Mouse (Mus musculus): ENCODE results near the gene B3gnt3. TPM values are rescaled to one million over a fixed set of nuclear protein-coding genes. Genes with fewer than 3 reads are reported as not detected.
"Not testable (repeated sequence)": the region's sequence is repeated elsewhere in the genome, so short reads cannot be mapped to it uniquely, and the experiment has no call there.

Gene B3gnt3
- under 1 TPM; 0.47 to 0.93 (median 0.56) TPM for total RNA-seq (2022)

DNA sequence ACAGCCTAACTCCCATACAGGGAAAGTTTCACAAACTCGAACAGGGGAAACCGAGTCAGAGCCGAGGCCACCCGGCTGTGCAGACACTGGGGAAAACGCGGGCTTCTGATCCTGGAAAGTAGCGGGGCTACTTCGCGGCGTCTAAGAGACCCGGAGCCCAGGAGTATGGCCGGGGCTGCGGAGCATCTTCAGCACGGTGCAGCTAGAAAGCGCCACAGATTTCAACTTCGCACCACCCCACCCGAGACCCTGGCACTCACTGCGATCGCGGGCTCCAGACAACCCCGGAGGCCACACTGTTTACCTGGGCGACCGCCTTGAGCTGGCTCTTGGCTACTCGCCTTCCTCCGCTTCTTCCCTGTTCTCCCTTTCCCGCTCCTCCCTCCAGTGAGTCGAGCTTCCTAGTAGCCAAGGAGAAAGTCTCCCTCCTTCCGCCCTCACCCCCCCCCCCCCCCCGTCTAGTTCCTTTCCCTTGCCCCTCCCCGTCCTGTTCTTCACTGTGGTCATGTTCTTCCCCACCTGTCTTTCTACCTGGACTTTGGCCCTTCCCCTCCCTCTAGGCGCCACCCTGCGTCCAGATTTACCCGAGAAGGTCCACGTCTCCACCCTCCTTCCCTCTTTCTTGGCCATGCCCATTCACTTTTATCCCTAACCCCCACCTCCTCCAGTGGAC, at the start of gene B3gnt3:
Gene B3gnt3 (minus strand): TSS at position 376 of the 673 bp plus-strand sequence.
- no peak for DNase-seq (ENCODE audit: low spot score in 2 of 2)

DNA sequence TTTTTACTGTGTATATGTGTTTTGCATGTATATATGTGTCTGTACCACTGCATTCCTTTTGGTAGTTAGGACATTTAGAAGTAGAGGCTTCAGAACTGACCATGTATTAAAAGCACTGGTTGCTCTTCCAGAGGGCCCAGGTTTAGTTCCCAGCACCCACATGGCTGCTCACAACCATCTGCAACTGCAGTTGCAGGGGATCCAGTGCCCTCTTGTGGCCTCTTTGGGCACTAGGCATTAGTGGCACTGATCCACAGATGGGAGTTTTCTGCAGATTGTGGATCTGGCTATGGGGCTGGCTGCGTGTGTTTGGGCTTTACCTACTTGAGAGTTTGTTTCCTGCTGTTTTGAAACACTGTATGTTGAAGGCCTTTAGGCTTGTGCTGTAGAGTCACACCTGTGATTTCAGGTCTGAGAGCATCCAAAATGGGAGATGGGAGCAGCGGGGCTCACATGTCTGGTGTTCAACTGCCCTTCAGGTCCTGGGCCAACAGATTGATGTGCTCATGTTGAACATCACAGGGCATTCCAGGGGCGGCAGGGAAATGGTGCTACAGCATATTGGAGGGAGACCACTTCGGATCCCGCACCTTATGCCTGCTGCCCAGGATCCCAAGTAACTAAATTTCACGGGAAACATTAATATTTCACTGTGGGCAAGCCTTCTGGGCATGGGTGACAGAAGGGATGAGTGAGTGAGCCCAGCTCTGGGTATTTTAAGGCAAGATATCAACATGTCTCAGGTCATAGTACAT, 47.9 kb upstream of the B3gnt3 start:
- not testable (repeated sequence) for DNase-seq (ENCODE audit: low spot score in 2 of 2)

DNA sequence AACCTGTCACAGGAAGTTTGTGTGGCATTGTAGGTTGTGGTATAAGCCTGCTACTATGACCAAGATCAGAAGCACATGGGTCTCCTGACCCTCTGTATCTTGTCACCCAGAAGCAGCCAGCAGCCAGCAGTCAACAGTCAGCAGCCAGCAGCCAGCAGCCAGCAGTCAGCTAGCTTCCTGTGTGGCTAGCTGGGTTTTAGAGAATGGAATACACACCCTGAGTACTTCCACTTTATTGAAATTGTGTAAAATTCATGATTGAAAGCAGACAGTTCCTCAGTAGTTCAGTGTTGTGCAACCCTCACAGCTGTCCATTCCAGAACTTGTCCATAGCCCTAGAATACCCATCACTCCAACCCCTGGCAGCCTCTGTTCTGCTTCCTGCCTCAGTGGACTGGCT, 45.5 kb upstream of the B3gnt3 start:
- DNase-seq (ENCODE audit: low spot score in 2 of 2): not testable (repeated sequence)

GRCm38 (mm10) chr8:71745322-71745721, 43.7 kb upstream of the B3gnt3 start:
- no peak for DNase-seq (ENCODE audit: low spot score in 2 of 2)

DNA sequence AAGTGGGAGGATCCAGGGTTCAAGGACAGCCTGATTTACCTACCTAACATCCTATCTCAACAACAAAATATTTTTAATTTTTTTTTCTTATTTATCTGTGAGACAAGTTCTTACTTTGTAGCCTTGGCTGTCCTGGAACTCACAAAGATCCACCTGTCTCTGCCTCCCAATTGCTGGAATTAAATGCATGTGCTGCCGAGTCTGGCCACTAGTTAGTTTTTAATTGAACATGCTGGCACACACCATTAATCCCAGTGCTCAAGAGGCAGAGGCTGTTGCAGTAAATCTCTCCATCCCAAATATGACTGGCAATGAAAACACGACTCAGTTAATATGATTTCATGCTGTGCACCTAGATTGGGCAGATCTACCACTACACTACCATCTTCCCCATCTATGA, 41.2 kb upstream of the B3gnt3 start:
- DNase-seq (ENCODE audit: low spot score in 2 of 2): no peak

- DNase-seq (ENCODE audit: low spot score in 2 of 2): no peak
These were observed 40.1 kb upstream of the B3gnt3 start for GRCm38 (mm10) chr8:71741687-71742114.

GRCm38 (mm10) chr8:71741226-71741625, 39.6 kb upstream of the B3gnt3 start:
- no peak for DNase-seq (ENCODE audit: low spot score in 2 of 2)

GRCm38 (mm10) chr8:71738316-71738715, 36.7 kb upstream of the B3gnt3 start:
- not testable (repeated sequence) for DNase-seq (ENCODE audit: low spot score in 2 of 2)

DNA sequence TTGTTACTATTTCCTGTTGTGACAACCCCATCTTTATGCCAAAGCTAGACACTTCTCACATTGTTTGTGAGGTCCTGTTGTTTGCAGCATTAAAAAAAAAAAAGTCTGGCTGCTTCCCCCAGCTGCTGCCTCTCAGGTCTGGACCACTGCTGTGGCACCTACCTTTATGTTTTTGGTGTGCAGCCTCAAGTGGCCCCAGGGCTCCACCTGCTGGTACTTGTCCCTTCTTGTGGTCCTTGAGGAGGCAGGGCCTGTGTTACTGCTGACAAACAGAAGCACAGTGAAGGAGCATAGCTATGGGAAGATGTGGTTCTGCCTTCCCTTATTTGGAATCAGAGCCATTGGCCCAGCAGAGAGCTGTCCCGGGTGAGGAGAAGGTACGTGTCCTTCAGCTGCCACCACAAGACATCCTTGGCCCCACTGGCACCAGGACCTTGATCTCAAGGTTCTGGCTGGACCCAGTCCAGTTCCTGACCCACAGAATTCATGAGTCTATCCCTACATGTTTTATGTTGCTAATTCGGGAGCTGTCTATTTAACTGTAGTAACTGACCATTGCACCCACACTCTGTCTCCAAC, 30.2 kb upstream of the B3gnt3 start:
- no peak for DNase-seq (ENCODE audit: low spot score in 2 of 2)

DNA sequence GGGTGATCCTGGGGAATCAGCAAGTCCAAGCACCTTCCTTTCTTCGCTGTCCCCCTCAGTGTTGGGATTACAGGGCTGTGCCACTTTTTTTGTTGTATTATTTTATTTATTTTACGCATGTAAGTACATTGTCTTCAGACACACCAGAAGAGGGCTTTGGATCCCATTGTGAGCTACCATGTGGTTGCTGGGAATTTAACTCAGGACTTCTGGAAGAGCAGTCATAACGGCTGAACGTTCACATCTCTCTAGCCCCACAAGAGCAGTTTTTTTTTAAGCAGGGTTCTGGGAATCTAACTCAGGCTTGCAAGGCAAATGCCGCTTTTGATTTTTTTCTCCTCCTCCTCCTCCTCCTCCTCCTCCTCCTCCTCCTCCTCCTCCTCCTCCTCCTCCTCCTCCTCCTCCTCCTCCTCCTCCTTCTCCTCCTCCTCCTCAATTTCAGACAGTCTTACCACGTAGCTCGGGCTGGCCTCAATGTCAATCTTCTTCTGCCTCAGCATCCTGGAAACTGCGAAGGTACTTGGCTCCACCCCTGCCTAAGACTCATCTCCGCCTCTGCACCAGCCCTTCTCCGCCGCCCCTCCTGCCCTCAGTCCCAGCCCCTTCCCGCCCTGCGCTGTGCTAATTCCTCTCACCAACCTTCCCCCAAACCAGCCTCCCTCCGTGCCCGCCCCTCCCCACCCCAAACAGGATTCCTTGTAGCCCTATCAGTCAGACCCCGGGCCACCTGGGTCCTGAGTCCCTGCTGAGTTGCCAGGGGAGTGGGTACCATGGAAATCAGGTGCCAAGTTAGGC, 27.4 kb upstream of the B3gnt3 start:
- no peak for DNase-seq (ENCODE audit: low spot score in 2 of 2)

- no peak for DNase-seq (ENCODE audit: low spot score in 2 of 2)
These were observed 26.7 kb upstream of the B3gnt3 start for GRCm38 (mm10) chr8:71728240-71728785.

DNA sequence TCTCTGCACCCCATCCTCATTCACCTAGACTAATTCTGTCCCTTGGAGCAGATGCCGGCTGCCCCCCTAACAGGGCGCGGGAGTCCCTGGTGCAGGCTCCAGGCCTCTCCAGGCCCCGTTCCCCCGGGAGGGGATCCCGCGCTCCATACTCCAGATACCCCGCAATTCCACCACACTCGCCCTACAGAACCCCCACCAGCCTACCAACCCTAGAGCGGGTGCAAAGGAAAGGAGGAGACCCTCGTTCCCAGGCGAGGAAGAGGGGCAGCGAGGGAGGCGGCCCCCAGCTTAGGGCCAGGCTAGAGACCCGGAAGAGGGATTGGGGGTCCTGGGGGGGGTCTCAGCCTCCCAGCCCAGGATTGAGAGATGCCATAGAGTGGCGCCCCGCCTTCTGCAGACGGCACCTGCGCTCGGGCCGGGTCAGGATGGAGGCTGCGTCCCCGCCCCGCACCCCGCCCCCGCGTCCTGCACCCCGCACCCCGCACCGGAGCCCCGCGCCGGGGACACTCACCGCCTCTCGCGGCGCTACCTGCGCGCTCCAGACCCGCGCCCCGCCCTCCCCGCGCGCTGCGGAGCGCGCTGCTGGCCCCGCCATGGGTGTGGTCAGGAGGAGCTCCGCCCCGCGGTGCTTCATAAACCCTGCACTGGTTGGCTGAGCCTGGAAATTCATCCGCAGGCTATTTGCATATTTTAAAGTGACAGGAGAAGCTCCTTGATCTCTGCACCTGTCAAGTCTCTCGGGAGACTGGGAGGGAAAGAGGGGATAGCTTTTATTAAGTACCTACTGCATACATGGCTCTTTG, 23.7 kb upstream of the B3gnt3 start, which contains the start of gene Fcho1:
Gene Fcho1 (minus strand): TSS at position 595 of the 803 bp plus-strand sequence.
- peak; percentile 82 to 83 for DNase-seq (ENCODE audit: low spot score in 2 of 2)

- no peak for DNase-seq (ENCODE audit: low spot score in 2 of 2)
These were observed 22.8 kb upstream of the B3gnt3 start for GRCm38 (mm10) chr8:71724389-71724788.

DNA sequence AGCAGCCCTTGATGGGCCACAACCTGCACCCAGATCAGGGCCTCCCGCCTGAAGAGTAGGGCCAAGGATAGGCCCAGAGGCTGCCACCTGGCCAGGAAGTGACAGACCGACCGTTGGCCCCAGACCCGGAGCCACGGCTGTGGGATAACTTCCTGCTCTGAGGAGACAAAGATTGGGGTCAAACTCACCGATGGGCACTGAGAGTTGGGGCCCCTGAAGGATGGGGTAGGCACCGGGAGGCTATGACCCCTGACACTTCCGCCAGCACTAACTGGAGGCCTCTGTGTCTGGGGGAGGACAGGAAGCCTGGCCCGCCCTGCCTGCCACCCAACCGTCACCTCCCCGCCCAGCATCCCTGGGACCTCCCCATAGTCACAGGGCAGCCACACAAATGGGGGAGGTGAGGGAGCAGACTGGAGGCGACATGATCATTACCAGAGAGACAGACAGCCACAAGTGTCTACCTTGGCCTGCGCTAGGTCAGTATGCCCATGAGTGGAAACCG, 21.5 kb upstream of the B3gnt3 start:
- DNase-seq (ENCODE audit: low spot score in 2 of 2): no peak

- DNase-seq (ENCODE audit: low spot score in 2 of 2): peak; percentile 74 to 76
These were observed 18.4 kb upstream of the B3gnt3 start for GRCm38 (mm10) chr8:71719928-71720457.

GRCm38 (mm10) chr8:71719218-71719617, 17.6 kb upstream of the B3gnt3 start:
- peak; percentile 67 to 68 for DNase-seq (ENCODE audit: low spot score in 2 of 2)

GRCm38 (mm10) chr8:71718252-71718651, 16.7 kb upstream of the B3gnt3 start:
- DNase-seq (ENCODE audit: low spot score in 2 of 2): peak in 1 of 2 experiments; percentile 5

- DNase-seq (ENCODE audit: low spot score in 2 of 2): no peak
These were observed 15.5 kb upstream of the B3gnt3 start for GRCm38 (mm10) chr8:71717096-71717495.

DNA sequence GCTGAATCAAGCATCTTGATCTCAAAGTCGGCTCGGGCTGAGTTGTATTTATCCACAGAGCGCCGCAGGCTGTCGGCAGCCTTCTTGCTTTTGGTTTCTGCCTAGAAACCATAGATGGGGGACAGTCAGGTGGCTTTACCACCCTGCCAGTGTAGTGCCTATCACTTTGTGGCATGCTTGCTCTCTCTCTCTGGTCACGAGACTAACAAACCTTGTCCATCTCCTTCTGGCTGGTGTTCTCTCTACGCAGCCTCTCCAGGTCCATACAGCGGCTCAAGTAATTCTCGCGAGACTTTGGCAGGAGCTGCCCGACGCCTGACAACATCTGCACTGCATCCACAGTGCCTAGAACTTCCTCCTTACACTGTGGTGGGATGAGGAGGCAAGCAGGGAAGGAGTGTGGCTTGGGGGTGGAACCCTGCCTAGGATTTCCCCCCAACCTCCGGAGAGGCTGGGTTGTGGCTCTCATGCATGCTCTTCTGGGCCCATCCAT, 15.0 kb upstream of the B3gnt3 start:
- DNase-seq (ENCODE audit: low spot score in 2 of 2): no peak

- DNase-seq (ENCODE audit: low spot score in 2 of 2): no peak
These were observed 13.9 kb upstream of the B3gnt3 start for GRCm38 (mm10) chr8:71715531-71715930.
